Mouse (Mus musculus) neural tube, embryonic 11.5 days (tissue): ENCODE measurements around the gene Tm9sf3. TPM values are rescaled to one million over a fixed set of nuclear protein-coding genes. Genes with fewer than 3 reads are reported as not detected.
"Not testable (repeated sequence)": the region's sequence is repeated elsewhere in the genome, so short reads cannot be mapped to it uniquely, and the experiment has no call there.

Source experiments
- ATAC-seq: fragments of 200-750 bp; cut with Nextera tagmentation; 2 replicates; pipeline ENCODE4 v1.8.0; 2017; ENCODE audit warnings: moderate number of reproducible peaks, mild to moderate bottlenecking, moderate TSS enrichment, moderate library complexity; ENCODE audit not compliant: insufficient read depth, low FRiP score, low TSS enrichment
- DNase-seq: peaks from one replicate; pipeline ENCODE4 v3.0.0-alpha.2; 2015; ENCODE audit warnings: low spot score
- H3K27ac ChIP-seq: fragments of 300-500 bp; sonication (generic); 2 replicates; pipeline ENCODE4 v1.5.1; 2014; ENCODE audit warnings: low read depth, mild to moderate bottlenecking, low read length
- H3K27me3 ChIP-seq: fragments of 300-500 bp; sonication (generic); 2 replicates; pipeline ENCODE4 v1.6.1; 2014; ENCODE audit warnings: mild to moderate bottlenecking, low read length, mixed read lengths; ENCODE audit not compliant: control insufficient read depth, insufficient read depth
- H3K36me3 ChIP-seq: fragments of 300-500 bp; sonication (generic); 2 replicates; pipeline ENCODE4 v1.6.1; 2014; ENCODE audit warnings: mild to moderate bottlenecking, low read length, moderate library complexity, mixed read lengths; ENCODE audit not compliant: control insufficient read depth, insufficient read depth
- H3K4me1 ChIP-seq: fragments of 300-500 bp; sonication (generic); 2 replicates; pipeline ENCODE4 v1.6.1; 2014; ENCODE audit warnings: low read length, mixed read lengths; ENCODE audit not compliant: control insufficient read depth, insufficient read depth
- H3K4me2 ChIP-seq: fragments of 300-500 bp; sonication (generic); 2 replicates; pipeline ENCODE4 v1.6.1; 2014; ENCODE audit warnings: low read depth, mild to moderate bottlenecking, moderate library complexity
- H3K4me3 ChIP-seq: fragments of 300-500 bp; sonication (generic); 2 replicates; pipeline ENCODE4 v1.5.1; 2014; ENCODE audit warnings: low read depth, low read length
- H3K9ac ChIP-seq: fragments of 300-500 bp; sonication (generic); 2 replicates; pipeline ENCODE4 v1.6.1; 2014; ENCODE audit warnings: mild to moderate bottlenecking, low read length
- H3K9me3 ChIP-seq: fragments of 300-500 bp; sonication (generic); 2 replicates; pipeline ENCODE4 v1.6.1; 2016; ENCODE audit warnings: low read length; ENCODE audit not compliant: control insufficient read depth
- WGBS: fragments of 180-500 bp; shearing (Covaris S2); extraction: QIAGEN DNeasy Blood & Tissue Kit; methylation state at CpG from one replicate; pipeline ENCODE4 v1.1.7; 2014; 5-methylcytosine and 5-hydroxymethylcytosine counted together
- polyA plus RNA-seq: library from polyadenylated mRNA; unstranded; fragments of >200 nt; fragmentation: Nextera tagmentation; extraction: Ambion mirVana; gene quantifications from 2 replicates; pipeline ENCODE4 v1.2.1, GENCODE M21; 2014

The Tm9sf3 gene
- polyA plus RNA-seq: 142 and 148 TPM in 2 replicates

- WGBS: under 1% methylated on average over 63 of the region's 98 CpGs
- H3K9me3 ChIP-seq: no peaks in the 10 kb centered on the region
- H3K4me1 ChIP-seq: 0 out of 2 replicates have a peak, but pooled peaks cover 3% of the 10 kb centered on the region
- H3K9ac ChIP-seq: peak within 1 kb of the TSS; percentile 93
- H3K36me3 ChIP-seq: no peaks in the 10 kb centered on the region
- DNase-seq (peak; percentile 91), ATAC-seq (peak; percentile 89)
- peak within 1 kb of the TSS; percentile 87 for H3K4me3 ChIP-seq
- H3K27ac ChIP-seq: peak within 1 kb of the TSS; percentile 96
- peak within 1 kb of the TSS; percentile 68 for H3K4me2 ChIP-seq
- H3K27me3 ChIP-seq: no peaks in the 10 kb centered on the region
Observed at GRCm38 (mm10) chr19:41263630-41264295, at the start of gene Tm9sf3. Gene Tm9sf3, minus strand, starts transcription at chr19:41263997.

GRCm38 (mm10) chr19:41312587-41312986 lies 48.8 kb upstream of the Tm9sf3 start:
- H3K9ac ChIP-seq, H3K9me3 ChIP-seq, H3K27me3 ChIP-seq, H3K27ac ChIP-seq, DNase-seq, H3K4me3 ChIP-seq, H3K36me3 ChIP-seq, ATAC-seq, H3K4me1 ChIP-seq, H3K4me2 ChIP-seq: not testable (repeated sequence)
- WGBS: 91% methylated on average over 8 of the region's 8 CpGs

DNA sequence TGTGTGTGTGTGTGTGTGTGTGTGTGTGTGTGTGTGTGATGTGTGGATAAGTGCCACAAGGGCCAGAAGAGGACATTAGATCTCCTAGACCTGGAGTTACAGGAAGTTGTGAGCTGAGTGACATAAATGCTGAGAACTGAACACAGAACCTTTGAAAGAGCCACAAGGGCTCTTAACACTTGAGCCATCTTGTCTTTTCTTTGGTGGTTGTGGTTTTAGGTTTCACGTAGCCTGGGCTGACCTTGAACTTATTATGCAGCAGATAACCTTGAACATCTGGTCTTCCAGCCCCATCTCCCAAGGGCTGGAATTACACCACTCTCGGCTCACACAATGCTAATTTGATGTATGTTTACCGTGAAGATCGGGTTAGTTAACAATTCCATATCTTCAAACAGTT lies 48.2 kb upstream of the Tm9sf3 start:
- Histone ChIP-seq H3K36me3 (no peaks in the 10 kb centered on the region), H3K4me3 (no peak overlapping the region), H3K9me3 (no peaks in the 10 kb centered on the region), H3K27me3 (no peaks in the 10 kb centered on the region), H3K4me2 (no peak overlapping the region), H3K4me1 (0 out of 2 replicates have a peak, but pooled peaks cover 3% of the 10 kb centered on the region), H3K27ac (no peak overlapping the region), H3K9ac (no peak overlapping the region)
- WGBS: 78% methylated on average over 4 of the region's 4 CpGs
- no peak for ATAC-seq
- DNase-seq: no peak

DNA sequence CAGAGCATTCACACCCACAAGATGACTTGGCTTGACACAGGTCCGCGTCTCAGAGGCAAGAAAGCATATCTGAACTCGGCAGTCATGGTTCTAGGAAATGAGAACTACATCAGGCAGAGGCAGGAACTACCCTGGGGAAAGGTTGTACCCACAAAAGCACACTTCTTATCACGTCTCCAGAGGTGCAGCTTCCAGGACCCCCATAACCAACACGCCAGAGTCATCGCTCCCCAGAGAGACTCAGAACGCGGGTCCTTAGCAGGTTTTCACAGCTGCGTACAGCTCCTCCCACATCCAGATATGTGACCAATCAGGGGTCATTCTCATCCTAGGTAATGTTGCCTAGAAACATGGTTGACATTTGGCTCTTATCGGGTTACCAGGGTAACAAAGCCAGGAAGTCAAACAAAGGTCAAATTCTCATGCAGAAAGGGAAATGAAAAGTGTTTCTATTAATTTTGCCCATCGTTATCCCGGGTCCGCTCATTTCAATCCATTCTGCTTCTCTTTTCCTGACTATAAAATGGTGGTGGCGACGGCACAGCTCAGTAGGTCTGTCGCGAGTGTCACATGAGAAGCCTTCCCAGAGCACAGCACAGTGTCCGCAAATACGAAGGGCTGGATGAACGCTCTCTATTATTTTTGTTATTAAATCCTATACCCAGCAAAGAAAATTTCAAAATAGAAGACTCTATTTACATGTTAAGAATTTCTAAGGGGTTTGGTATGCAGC lies 47.3 kb upstream of the Tm9sf3 start:
- Histone ChIP-seq H3K9me3 (no peaks in the 10 kb centered on the region), H3K36me3 (no peaks in the 10 kb centered on the region), H3K27ac (no peak overlapping the region), H3K9ac (no peak overlapping the region), H3K27me3 (no peaks in the 10 kb centered on the region), H3K4me1 (0 out of 2 replicates have a peak, but pooled peaks cover 3% of the 10 kb centered on the region), H3K4me3 (peak overlapping the region; percentile 16; the same call in 1 of the 2 replicates), H3K4me2 (peak overlapping the region; percentile 43)
- WGBS: 29% methylated on average over 20 of the region's 20 CpGs
- DNase-seq: peak; percentile 52
- peak; percentile 67; the same call in 1 of the 2 replicates for ATAC-seq

DNA sequence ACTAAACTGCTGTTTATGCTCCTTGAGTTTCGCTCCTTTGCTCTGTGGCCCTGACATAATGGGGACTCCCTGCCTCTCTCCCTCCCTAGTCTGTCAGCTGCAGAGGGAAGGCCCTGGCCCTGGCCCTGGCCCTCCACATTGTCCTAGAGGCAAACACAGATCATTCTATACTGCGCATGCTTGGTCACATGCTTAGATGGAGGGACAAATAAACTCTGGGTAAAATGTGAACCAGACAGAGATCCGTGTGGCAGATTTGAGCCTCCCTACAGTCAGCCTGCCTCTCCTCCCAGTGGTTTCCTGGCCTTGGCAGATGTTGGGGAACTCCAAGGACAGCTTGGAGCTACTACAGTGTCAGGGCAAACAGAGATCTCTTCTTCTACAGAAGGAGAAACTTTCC lies 40.1 kb upstream of the Tm9sf3 start:
- DNase-seq (no peak), ATAC-seq (no peak)
- no peaks in the 10 kb centered on the region for H3K9me3 ChIP-seq
- H3K27ac ChIP-seq: no peak overlapping the region
- H3K36me3 ChIP-seq: no peaks in the 10 kb centered on the region
- H3K27me3 ChIP-seq: no peaks in the 10 kb centered on the region
- no peak overlapping the region for H3K9ac ChIP-seq
- no peak overlapping the region for H3K4me3 ChIP-seq
- H3K4me1 ChIP-seq: no peaks in the 10 kb centered on the region; the same call in 1 of the 2 replicates
- no peak overlapping the region for H3K4me2 ChIP-seq
- 72% methylated on average over 3 of the region's 3 CpGs for WGBS

GRCm38 (mm10) chr19:41303433-41303832 lies 39.6 kb upstream of the Tm9sf3 start:
- ATAC-seq: no peak
- WGBS: 83% methylated on average over 6 of the region's 6 CpGs

DNA sequence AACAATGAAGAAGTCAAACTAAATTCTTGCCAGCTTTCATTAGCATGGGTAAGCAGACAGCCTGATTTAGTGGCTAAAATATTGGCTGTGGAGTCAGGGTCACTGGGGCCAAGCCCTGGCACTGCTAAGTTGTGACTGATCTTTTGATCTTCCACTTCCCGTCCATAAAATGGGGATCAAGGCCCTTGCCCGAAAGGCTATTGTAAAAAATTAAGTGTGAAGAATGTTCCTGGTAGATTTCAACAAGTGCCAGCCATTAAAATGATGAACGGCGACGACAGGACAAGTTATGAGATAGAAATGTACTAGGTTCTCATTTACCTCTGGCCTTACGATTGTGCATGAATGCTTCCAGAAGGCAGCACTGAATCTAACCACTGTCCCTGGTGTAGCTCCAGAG lies 38.1 kb upstream of the Tm9sf3 start:
- ATAC-seq (no peak), DNase-seq (no peak)
- Histone ChIP-seq H3K4me3 (no peak overlapping the region), H3K36me3 (no peaks in the 10 kb centered on the region), H3K4me1 (no peaks in the 10 kb centered on the region; the same call in 1 of the 2 replicates), H3K9ac (no peak overlapping the region), H3K9me3 (no peaks in the 10 kb centered on the region), H3K27me3 (no peaks in the 10 kb centered on the region), H3K4me2 (no peak overlapping the region), H3K27ac (no peak overlapping the region)
- 56% methylated on average over 6 of the region's 6 CpGs for WGBS

More at GRCm38 (mm10) chr19:41303433-41303832, 39.6 kb upstream of the Tm9sf3 start:
- no peaks in the 10 kb centered on the region for H3K36me3 ChIP-seq
- no peaks in the 10 kb centered on the region; the same call in 1 of the 2 replicates for H3K4me1 ChIP-seq
- no peak overlapping the region for H3K4me2 ChIP-seq
- H3K4me3 ChIP-seq: no peak overlapping the region
- DNase-seq: no peak
- no peak overlapping the region for H3K27ac ChIP-seq
- no peak overlapping the region for H3K9ac ChIP-seq
- H3K27me3 ChIP-seq: no peaks in the 10 kb centered on the region
- no peaks in the 10 kb centered on the region for H3K9me3 ChIP-seq

DNA sequence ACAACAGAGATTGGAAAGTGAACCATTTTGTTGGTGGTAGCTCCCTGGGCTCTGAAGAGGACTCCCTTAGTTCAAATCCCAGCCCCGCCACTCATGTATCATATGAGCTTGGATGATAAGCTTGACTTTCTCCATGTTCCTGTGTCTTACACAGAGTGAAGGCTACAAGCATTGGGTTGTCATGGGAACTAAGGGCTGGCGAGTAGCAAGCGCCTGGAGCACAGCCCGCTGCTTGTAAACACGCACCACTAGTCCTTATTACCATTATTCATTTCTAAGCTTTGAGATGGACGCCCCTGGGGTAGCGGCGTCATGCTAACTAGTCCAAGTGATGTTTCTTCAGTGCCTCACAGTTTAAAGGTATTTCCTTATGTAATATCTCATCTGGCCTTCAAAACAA lies 35.6 kb upstream of the Tm9sf3 start:
- Histone ChIP-seq H3K4me3 (no peak overlapping the region), H3K36me3 (no peaks in the 10 kb centered on the region), H3K4me2 (no peak overlapping the region), H3K9me3 (no peaks in the 10 kb centered on the region), H3K4me1 (no peaks in the 10 kb centered on the region; the same call in 1 of the 2 replicates), H3K27ac (no peak overlapping the region), H3K27me3 (no peaks in the 10 kb centered on the region), H3K9ac (no peak overlapping the region)
- 90% methylated on average over 8 of the region's 8 CpGs for WGBS
- ATAC-seq: no peak
- DNase-seq: no peak
